Mouse (Mus musculus) forebrain, embryonic 11.5 days (tissue): Measurements from ENCODE around the gene Drg2. TPM values are rescaled to one million over a fixed set of nuclear protein-coding genes. Genes with fewer than 3 reads are reported as not detected.
"Not testable (repeated sequence)": the region's sequence is repeated elsewhere in the genome, so short reads cannot be mapped to it uniquely, and the experiment has no call there.

Experiments used
- ATAC-seq: fragments of 200-750 bp; cut with Nextera tagmentation; replicated peaks from 2 replicates; pipeline ENCODE4 v1.8.0; 2017; ENCODE audit warnings: moderate TSS enrichment; ENCODE audit not compliant: low FRiP score
- DNase-seq: peaks from one replicate; pipeline ENCODE4 v3.0.0-alpha.2; 2017; ENCODE audit warnings: low spot score
- H3K27ac ChIP-seq: fragments of 300-500 bp; sonication (generic); 2 replicates; pipeline ENCODE4 v1.5.1; 2014; ENCODE audit warnings: low read depth, low read length
- H3K27me3 ChIP-seq: fragments of 300-500 bp; sonication (generic); 2 replicates; pipeline ENCODE4 v1.6.1; 2014; ENCODE audit warnings: mild to moderate bottlenecking, low read length, mixed read lengths; ENCODE audit not compliant: control insufficient read depth, insufficient read depth
- H3K36me3 ChIP-seq: fragments of 300-500 bp; sonication (generic); 2 replicates; pipeline ENCODE4 v1.6.1; 2014; ENCODE audit warnings: mild to moderate bottlenecking, low read length, moderate library complexity, mixed read lengths; ENCODE audit not compliant: control insufficient read depth, insufficient read depth
- H3K4me1 ChIP-seq: fragments of 300-500 bp; sonication (generic); replicated peaks from 2 replicates; pipeline ENCODE4 v1.6.1; 2014; ENCODE audit warnings: low read length, mixed read lengths; ENCODE audit not compliant: control insufficient read depth, insufficient read depth
- H3K4me2 ChIP-seq: fragments of 300-500 bp; sonication (generic); 2 replicates; pipeline ENCODE4 v1.6.1; 2014; ENCODE audit warnings: low read depth, mild to moderate bottlenecking, low read length, moderate library complexity, mixed read lengths; ENCODE audit not compliant: severe bottlenecking
- H3K4me3 ChIP-seq: fragments of 300-500 bp; sonication (generic); 2 replicates; pipeline ENCODE4 v1.5.1; 2014; ENCODE audit warnings: low read depth, low read length
- H3K9ac ChIP-seq: fragments of 300-500 bp; sonication (generic); 2 replicates; pipeline ENCODE4 v1.6.1; 2014; ENCODE audit warnings: low read length
- H3K9me3 ChIP-seq: fragments of 300-500 bp; sonication (generic); 2 replicates; pipeline ENCODE4 v1.6.1; 2016; ENCODE audit warnings: low read length, mixed read lengths; ENCODE audit not compliant: control insufficient read depth
- WGBS: fragments of 180-500 bp; shearing (Covaris S2); extraction: QIAGEN DNeasy Blood & Tissue Kit; methylation state at CpG from one replicate; pipeline ENCODE4 v1.1.7; 2014; 5-methylcytosine and 5-hydroxymethylcytosine counted together
- polyA plus RNA-seq: library from polyadenylated mRNA; unstranded; fragments of >200 nt; fragmentation: Nextera tagmentation; extraction: Ambion mirVana; gene quantifications from 2 replicates; pipeline ENCODE4 v1.2.1, GENCODE M21; 2014

Gene Drg2
- polyA plus RNA-seq, 1 experiment from 2014 or later: 121 TPM

- 80% methylated on average over 5 of the region's 6 CpGs for WGBS
- H3K4me3 ChIP-seq: no peak overlapping the region
- H3K36me3 ChIP-seq: no peaks in the 10 kb centered on the region
- H3K9me3 ChIP-seq: no peaks in the 10 kb centered on the region
- no peak for DNase-seq
- no peak overlapping the region for H3K4me2 ChIP-seq
- no peak overlapping the region for H3K9ac ChIP-seq
- H3K4me1 ChIP-seq: peaks cover 5% of the 10 kb centered on the region
- ATAC-seq: no peak
- H3K27ac ChIP-seq: no peak overlapping the region
- no peaks in the 10 kb centered on the region for H3K27me3 ChIP-seq
These were observed 32.2 kb upstream of the Drg2 start for GRCm38 (mm10) chr11:60422046-60422668.

- H3K27ac ChIP-seq: no peak overlapping the region
- H3K4me2 ChIP-seq: no peak overlapping the region
- DNase-seq (no peak), ATAC-seq (no peak)
- H3K4me1 ChIP-seq: peaks cover 5% of the 10 kb centered on the region
- no peaks in the 10 kb centered on the region for H3K36me3 ChIP-seq
- no peaks in the 10 kb centered on the region for H3K9me3 ChIP-seq
- H3K27me3 ChIP-seq: no peaks in the 10 kb centered on the region
- 76% methylated on average over 1 of the region's 1 CpGs for WGBS
- no peak overlapping the region for H3K4me3 ChIP-seq
- H3K9ac ChIP-seq: no peak overlapping the region
These were observed 31.4 kb upstream of the Drg2 start for GRCm38 (mm10) chr11:60423006-60423405.

- Histone ChIP-seq H3K9ac (no peak overlapping the region), H3K27me3 (no peaks in the 10 kb centered on the region), H3K27ac (no peak overlapping the region), H3K4me1 (no peaks in the 10 kb centered on the region), H3K36me3 (no peaks in the 10 kb centered on the region), H3K4me2 (no peak overlapping the region), H3K4me3 (no peak overlapping the region), H3K9me3 (no peaks in the 10 kb centered on the region)
- no peak for ATAC-seq
- 89% methylated on average over 1 of the region's 1 CpGs for WGBS
- no peak for DNase-seq
These were observed 28.0 kb upstream of the Drg2 start for GRCm38 (mm10) chr11:60426417-60426816.

- Histone ChIP-seq H3K36me3 (no peaks in the 10 kb centered on the region), H3K9ac (no peak overlapping the region), H3K4me1 (no peaks in the 10 kb centered on the region), H3K27me3 (no peaks in the 10 kb centered on the region), H3K4me3 (no peak overlapping the region), H3K27ac (no peak overlapping the region), H3K4me2 (no peak overlapping the region), H3K9me3 (no peaks in the 10 kb centered on the region)
- WGBS: 96% methylated on average over 3 of the region's 3 CpGs
- DNase-seq (no peak), ATAC-seq (no peak)
These were observed 26.8 kb upstream of the Drg2 start for GRCm38 (mm10) chr11:60427628-60428027.

GRCm38 (mm10) chr11:60433501-60433900 is 20.9 kb upstream of the Drg2 start:
- no peak overlapping the region for H3K27ac ChIP-seq
- no peak for DNase-seq
- no peaks in the 10 kb centered on the region for H3K4me1 ChIP-seq
- H3K9ac ChIP-seq: no peak overlapping the region
- H3K9me3 ChIP-seq: no peaks in the 10 kb centered on the region
- no peak overlapping the region for H3K4me3 ChIP-seq
- peaks cover 3% of the 10 kb centered on the region for H3K36me3 ChIP-seq
- no peak for ATAC-seq
- H3K4me2 ChIP-seq: no peak overlapping the region
- no peaks in the 10 kb centered on the region for H3K27me3 ChIP-seq

GRCm38 (mm10) chr11:60435133-60435532 is 19.3 kb upstream of the Drg2 start:
- no peak for DNase-seq
- no peaks in the 10 kb centered on the region for H3K4me1 ChIP-seq
- H3K36me3 ChIP-seq: peaks cover 3% of the 10 kb centered on the region
- no peaks in the 10 kb centered on the region for H3K27me3 ChIP-seq
- H3K9me3 ChIP-seq: no peaks in the 10 kb centered on the region
- ATAC-seq: no peak
- H3K4me3 ChIP-seq: no peak overlapping the region
- WGBS: 97% methylated on average over 1 of the region's 1 CpGs
- no peak overlapping the region for H3K4me2 ChIP-seq
- no peak overlapping the region for H3K9ac ChIP-seq
- no peak overlapping the region for H3K27ac ChIP-seq

- Histone ChIP-seq H3K27ac (no peak overlapping the region), H3K4me1 (no peaks in the 10 kb centered on the region), H3K27me3 (no peaks in the 10 kb centered on the region), H3K9me3 (no peaks in the 10 kb centered on the region), H3K4me2 (no peak overlapping the region), H3K4me3 (no peak overlapping the region), H3K36me3 (peaks cover 3% of the 10 kb centered on the region), H3K9ac (no peak overlapping the region)
- no peak for DNase-seq
- no peak for ATAC-seq
- WGBS: 88% methylated on average over 3 of the region's 3 CpGs
These were observed 17.8 kb upstream of the Drg2 start for GRCm38 (mm10) chr11:60436618-60437017.

- H3K4me1 ChIP-seq, H3K9ac ChIP-seq, H3K4me2 ChIP-seq, ATAC-seq, H3K36me3 ChIP-seq, H3K4me3 ChIP-seq, H3K27me3 ChIP-seq, H3K27ac ChIP-seq, H3K9me3 ChIP-seq, DNase-seq: not testable (repeated sequence)
- 36% methylated on average over 1 of the region's 1 CpGs for WGBS
These were observed 14.8 kb upstream of the Drg2 start for GRCm38 (mm10) chr11:60439621-60440020.

- H3K9ac ChIP-seq: no peak overlapping the region
- 43% methylated on average over 7 of the region's 7 CpGs for WGBS
- no peak for ATAC-seq
These were observed 14.2 kb upstream of the Drg2 start for GRCm38 (mm10) chr11:60440176-60440575.

More at GRCm38 (mm10) chr11:60440176-60440575, 14.2 kb upstream of the Drg2 start:
- no peak overlapping the region for H3K4me2 ChIP-seq
- H3K27ac ChIP-seq: no peak overlapping the region
- DNase-seq: no peak
- no peaks in the 10 kb centered on the region for H3K4me1 ChIP-seq
- H3K27me3 ChIP-seq: no peaks in the 10 kb centered on the region
- no peak overlapping the region for H3K4me3 ChIP-seq
- peaks cover 3% of the 10 kb centered on the region for H3K36me3 ChIP-seq
- no peaks in the 10 kb centered on the region for H3K9me3 ChIP-seq
